Mouse (Mus musculus) spleen, postnatal 10 days (tissue): ENCODE data around the gene Cavin3.

Source experiments
- DNase-seq, 2 experiments: peaks; one replicate each; pipeline ENCODE4 v3.0.0; 2021 to 2022; ENCODE audit warnings: low spot score in 2 of 2

The Cavin3 gene

DNA sequence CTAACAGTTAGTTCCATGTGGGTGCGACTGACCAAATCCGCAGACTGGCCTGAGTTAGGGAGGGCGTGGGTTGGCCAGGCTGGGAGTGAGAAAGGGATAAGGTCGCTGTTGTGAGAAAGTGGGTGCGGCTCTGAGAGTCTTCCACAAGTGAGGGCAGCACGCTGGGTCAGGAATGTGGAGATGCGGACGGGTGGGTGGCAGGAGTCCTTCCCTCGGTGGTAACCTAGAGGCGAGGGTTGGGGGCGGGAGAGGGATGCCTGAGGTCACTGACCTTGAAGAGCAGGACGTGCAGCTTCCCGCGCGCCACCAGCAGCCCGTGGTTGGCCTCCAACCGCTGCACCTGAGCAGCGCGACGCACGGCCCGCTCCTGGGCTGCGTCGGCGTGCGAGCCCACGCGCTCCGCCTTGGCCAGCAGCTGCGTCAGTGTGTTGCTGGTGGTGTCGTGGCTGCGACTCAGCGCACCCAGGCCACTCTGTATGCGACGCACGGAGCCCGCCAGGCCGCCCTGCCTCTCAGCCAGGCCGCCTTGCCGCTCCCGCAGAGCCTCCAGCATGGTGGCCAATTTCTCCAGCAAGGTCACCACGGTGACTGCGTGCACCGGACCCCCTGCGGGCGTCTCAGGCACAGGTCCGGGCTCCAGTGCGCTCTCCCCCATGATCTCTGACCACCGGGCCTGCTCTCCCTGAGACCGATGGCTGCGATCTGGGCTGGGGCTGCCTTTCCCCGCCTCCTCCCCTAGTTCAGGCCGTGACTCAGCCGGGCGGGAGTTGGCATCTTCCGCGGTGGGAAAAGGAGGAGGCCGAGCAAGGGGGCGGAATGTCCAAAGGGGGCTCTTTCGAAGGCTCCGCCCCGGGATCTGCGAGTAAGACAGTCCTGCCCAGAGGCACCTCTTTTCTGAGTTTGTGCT is at the start of gene Cavin3:
TSS of gene Cavin3 (minus strand) at position 796 of the 907 bp plus-strand sequence.
- peak in 1 of 2 experiments; percentile 29 for DNase-seq

GRCm38 (mm10) chr7:105528094-105528493 is 46.0 kb upstream of the Cavin3 start:
- DNase-seq, result no peak

DNA sequence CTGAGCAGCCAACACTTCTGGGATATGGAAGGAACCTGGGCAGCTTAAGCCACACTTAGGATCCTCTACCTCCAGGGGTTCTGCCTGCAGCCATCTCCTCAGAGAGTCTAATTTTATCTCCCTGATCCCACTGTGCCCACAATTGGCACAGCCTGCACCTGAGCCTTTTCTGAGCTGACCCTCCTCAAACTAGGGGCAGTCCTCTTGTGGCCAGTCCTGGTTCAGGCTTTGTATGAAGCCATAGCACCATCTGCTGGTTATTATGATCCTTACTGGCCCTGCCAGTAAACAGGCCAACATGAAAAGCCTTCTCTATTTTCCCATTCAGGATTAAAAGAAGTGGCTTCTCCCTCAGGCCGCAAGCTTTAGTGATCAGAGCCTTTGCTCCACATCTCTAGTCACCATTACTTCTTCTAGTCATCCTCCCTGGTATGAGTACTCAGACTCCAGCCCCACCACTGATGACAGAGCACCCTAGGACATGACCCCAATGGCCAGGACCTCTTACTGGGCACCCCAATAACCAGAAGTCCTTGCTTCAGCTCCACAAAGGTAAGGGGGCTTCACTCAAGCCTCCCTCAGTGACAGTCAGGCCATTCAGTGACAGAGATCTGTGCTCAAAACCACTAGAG is 45.3 kb upstream of the Cavin3 start:
- DNase-seq, result no peak

DNA sequence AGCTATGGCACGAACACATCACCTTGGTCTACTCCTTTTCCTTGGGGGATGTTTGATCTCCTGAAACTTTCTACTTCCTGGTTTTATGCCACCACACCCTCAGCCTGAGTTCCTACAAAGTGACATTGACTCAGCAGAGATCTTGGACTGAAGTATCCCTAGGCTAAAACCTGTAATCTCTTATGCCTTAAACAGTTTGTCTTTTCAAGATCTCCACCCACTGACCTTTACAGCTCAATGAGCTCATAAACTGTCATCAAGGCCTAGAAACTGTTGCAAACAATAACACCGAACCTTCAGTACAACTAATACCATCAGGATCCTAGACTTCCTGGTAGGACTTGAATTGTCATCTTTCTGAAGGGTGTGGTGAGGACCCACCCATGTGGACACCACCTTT is 42.1 kb upstream of the Cavin3 start:
- no peak for DNase-seq

DNA sequence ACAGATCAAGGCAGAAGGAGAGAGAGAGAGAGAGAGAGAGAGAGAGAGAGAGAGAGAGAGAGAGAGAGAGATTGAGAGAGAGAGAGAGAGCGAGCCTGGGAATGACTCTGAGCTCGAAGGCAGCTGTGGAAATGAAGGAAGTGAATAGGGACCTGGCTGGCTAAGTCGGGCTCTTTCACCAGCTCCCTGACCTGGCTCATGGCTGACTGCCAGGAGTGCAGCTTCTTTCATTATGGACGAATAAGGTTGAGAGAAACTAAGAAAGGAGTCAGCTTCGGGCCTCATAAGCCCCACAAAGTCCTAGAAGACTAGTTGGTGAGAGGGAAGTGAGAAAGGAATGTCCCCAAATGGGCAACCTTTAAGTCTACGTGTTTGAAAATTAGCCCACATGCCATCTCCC is 38.1 kb upstream of the Cavin3 start:
- DNase-seq, result no peak

- DNase-seq, result no peak
These were observed 37.7 kb upstream of the Cavin3 start for GRCm38 (mm10) chr7:105519771-105520170.

GRCm38 (mm10) chr7:105519336-105519735 is 37.2 kb upstream of the Cavin3 start:
- no peak for DNase-seq

DNA sequence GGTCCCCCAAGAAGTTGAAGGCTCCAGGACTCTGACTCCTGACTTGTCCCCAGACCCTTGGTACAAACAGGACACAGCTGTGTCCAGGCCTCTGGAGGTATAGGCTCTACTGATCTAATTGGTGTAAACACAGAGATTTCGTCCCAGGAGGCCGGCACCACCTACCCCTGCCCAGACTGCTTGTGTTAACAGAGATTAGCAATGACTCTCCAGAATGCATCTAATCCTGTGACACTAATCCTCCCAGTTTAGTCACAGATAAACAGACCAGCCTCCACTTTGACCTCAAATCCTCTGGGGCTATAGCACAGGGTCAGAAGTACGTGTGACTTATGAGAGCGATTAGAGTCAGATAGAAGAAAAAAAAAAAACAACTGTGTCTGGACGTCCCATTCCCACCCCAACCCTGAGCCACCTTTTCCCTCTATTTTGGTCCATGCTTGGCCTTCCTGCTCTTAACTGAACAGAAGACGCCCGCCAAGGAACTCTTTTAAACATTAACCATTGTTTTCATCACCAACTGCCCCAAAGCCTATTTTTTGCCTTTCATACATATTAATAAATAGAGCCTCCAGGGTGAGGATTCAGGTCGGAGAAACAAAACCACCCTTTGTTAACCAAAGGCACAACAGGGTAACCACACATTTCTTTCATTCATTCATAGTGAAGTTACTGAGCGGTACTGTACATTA is 34.7 kb upstream of the Cavin3 start:
- no peak for DNase-seq

DNA sequence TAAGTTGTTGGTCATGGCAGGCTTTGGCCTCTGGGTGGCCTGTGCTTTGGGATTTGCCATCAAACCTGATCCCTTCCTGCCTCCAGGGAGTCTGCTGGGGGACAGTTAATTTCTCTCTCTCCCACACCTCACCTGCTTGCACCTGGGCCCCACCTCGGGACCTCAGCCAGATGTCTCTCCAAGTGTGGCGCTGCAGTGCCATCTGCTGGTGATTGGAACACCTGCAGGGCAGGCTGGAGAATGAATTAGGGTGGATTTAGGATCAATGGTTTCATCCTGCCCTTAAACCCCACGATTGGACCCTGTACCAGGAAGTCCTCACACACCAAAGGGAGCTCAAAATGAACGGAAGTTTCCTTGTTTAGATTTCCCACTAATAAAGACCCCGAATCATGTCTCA is 33.1 kb upstream of the Cavin3 start:
- peak; percentile 36 to 70 for DNase-seq

DNA sequence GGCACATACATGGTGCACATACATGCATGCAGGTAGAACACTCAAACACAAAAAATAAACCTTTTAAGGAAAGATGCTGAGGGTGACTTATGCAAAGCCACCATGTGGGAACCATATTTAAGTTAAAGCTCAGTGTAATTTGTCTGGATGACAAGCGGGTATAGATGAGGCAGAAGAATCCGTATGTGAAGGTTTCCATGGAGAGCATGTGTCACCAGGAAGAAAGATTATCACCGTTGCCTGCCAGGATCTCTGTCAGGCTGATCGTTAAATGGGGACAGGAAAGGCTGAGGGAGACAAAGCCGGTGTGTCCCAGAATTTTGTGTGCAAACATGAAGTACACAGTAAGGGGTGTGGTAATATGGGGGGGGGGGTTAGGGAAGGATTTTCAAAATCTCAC is 32.5 kb upstream of the Cavin3 start:
- DNase-seq, result no peak

DNA sequence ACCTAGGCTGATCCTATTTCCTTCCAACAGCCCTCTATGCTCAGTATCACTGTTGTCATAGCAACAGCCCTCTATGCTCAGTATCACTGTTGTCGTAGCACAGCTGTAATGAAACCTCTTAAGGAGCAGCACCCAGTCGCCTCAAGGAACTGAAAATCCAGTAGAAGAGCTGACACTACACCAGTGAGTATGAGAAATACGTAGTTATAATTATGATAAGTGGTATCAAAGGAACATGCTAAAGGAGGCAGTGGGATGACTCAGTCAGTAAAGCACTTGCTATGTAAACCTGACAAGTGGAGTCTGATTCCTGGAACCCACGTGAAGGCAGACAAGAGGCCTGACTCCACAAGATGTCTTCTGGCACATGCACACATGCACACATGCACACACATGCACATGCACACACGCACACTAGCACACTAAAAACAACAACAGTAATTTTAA is 31.8 kb upstream of the Cavin3 start:
- DNase-seq, result no peak

- DNase-seq, result no peak
These were observed 28.0 kb upstream of the Cavin3 start for GRCm38 (mm10) chr7:105510143-105510542.

- no peak for DNase-seq
These were observed 25.2 kb upstream of the Cavin3 start for GRCm38 (mm10) chr7:105507257-105507656.

DNA sequence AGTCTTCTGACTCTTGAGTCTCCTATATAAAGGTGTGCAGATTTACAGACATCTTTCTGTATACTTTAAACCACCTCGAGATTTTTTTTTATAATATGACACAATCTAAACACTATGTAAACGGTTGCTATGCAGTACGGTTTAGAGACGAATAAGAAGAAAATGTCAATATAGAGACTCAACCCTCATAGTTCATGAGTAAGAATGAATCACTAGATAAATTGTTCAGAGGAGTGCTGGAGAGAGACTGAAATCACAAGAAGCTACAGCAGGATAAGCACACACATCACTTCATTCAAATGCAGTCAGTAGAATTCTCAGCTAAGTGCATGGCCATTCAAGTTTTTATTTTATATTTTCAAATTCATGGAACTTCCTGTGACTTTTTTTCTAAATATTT is 19.9 kb upstream of the Cavin3 start:
- no peak for DNase-seq

DNA sequence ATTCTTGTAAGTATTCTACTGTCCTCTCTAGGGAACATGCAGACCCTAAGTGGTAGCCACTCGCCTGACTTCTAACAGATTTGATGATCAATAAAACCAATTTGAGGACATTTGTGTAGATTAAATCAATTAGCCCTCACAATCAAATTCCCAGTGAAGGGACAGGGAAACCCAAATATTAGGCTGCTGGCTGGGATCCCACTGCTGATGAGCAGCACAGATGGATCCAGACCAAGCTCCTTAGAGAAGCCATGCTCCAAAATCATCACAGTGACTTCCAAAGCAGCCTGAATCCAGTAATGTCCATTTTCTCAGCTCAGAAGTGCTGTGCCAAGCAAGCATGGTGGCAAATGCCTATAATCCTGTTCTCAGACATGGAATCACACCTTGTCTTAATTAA is 17.6 kb upstream of the Cavin3 start:
- no peak for DNase-seq

DNA sequence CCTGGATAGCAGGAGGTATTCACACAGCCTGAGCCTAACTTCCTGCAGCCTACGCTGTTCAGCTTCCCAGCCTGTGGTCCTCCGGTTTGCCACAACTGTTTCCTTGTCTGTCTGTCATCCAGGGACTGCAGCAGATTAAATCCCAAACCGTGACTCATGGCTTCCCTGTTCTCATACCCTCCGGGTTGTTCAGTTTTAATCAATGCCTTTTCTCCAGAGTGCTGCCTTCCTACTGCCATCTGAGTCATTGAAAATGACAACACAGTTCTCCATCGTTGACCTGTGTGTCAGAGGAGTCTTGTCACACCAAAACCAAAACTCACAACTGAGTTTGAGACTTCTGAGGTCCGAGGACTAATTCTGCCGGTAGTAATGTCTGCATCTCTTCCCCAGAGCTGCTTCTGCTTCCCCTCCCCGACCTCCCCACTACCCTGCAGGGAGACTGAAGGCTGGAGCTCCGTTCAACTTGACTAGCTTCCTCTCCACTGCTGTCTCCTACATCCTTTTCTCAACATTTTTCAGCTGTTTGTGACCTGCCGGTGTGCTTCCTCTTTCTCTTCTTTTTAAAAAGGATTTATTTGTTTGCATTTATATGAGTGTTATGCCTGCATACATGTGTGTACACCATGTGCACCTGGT is 16.9 kb upstream of the Cavin3 start:
- DNase-seq, result no peak

DNA sequence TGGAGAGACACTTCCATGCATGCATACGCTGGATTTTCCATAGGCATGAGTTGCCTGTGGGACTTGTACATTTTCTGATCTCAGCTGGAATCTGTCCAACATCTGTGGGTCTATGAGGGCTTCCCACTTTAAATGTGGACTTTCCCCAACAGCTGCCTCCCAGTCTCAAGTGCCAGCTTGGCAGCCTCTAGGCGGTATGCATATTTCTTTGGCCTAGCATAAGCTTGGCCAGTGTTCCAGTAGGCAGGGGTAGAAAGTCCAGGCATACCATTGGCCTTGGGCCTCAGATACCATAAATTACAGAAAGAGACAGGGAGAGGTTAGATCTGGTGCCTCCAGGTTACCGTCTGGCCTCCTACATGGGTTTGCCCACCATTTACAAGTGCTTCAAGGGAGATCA is 15.8 kb upstream of the Cavin3 start:
- no peak for DNase-seq

- no peak for DNase-seq
These were observed 5.2 kb upstream of the Cavin3 start for GRCm38 (mm10) chr7:105487104-105487876.

- DNase-seq, result no peak
These were observed 2.9 kb upstream of the Cavin3 start for GRCm38 (mm10) chr7:105485029-105485428.

- DNase-seq, result no peak
These were observed 326 bp upstream of the Cavin3 start for GRCm38 (mm10) chr7:105482426-105482825.
